Mouse (Mus musculus) embryonic fibroblast, embryonic 13.5 days (primary cell): Measurements from ENCODE around the gene Fam53a.

ENCODE experiments used
- CTCF ChIP-seq: IDR thresholded peaks from 2 replicates; pipeline ENCODE4 v1.5.1; 2011; ENCODE audit warnings: mild to moderate bottlenecking, control low read depth, low read length, moderate library complexity, borderline replicate concordance; ENCODE audit not compliant: insufficient read depth
- POLR2A ChIP-seq: IDR thresholded peaks from 2 replicates; pipeline ENCODE4 v1.6.1; 2011; ENCODE audit warnings: low read depth, mild to moderate bottlenecking, control low read depth, low read length, moderate library complexity

DNA sequence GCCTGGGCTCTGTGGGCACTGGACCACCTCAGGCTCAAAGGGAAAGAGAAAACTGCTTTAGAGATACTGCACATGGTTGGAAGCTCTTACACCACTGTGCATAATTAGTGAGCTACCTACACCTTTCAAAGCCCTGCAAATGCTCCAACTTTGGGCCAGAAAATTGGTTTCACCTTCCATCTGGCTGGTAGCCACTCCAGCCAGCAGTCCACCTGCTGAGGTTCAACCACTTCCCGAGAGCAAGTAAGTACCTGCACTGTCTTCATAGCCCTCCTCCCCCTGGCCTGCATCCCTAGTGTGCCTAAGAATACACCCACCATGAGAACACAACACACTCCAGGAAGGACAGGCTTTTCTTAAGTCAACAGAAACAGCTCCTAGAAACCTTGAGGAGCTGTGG, 17.6 kb downstream of the Fam53a start:
- TF ChIP-seq CTCF (no peak), POLR2A (no peak)
